Mouse (Mus musculus): ENCODE results near the gene B3gnt9. TPM values are rescaled to one million over a fixed set of nuclear protein-coding genes. Genes with fewer than 3 reads are reported as not detected.

The B3gnt9 gene
- polyA plus RNA-seq, 1 experiment = 7.6 TPM

DNA sequence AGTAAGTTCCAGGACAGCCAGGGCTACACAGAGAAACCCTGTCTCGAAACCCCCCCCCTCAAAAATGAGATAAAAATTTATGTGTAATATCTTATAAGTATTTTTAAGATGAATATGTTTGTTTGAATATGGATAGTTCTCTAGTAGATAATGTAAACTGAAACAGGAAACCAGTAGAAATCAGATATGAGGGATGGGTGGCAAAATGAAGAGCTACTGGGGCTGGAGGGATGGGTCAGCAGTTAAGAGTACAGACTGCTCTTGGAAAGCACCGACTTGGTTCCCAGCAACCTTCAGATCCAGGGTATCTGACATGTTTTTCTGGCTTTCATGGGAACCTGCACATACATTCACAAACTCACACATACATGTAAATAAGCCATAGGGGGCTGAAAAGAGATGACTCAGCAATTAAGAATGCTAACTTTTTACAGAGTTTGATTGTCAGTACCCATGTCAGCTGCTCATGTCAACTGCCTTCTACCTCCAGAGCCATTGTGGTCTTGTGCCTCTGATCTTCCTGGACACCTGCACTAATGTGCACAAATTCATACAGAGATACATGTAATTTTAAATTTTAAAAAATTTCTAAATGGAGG is 47.2 kb downstream of the B3gnt9 start:
- TF ChIP-seq USF1 (IDR thresholded peaks at IDR 0.05; ENCODE audit: low read depth) = no peak
- TF ChIP-seq MYOD1 (IDR thresholded peaks at IDR 0.05; ENCODE audit: control insufficient read depth, insufficient read length, low read depth) = no peak
- TF ChIP-seq MYOG (IDR thresholded peaks at IDR 0.05; ENCODE audit: control insufficient read depth, extremely low read depth, insufficient read length) = no peak
- TF ChIP-seq FOSL1 (IDR thresholded peaks at IDR 0.05; ENCODE audit: insufficient read depth, low read length, poor library complexity, severe bottlenecking) = no peak
- TF ChIP-seq MAX (IDR thresholded peaks at IDR 0.05) = no peak
- no peak for TF ChIP-seq CTCF (IDR thresholded peaks at IDR 0.05; ENCODE audit: control insufficient read depth, insufficient read depth, insufficient read length)
- TF ChIP-seq CEBPB (IDR thresholded peaks at IDR 0.05; ENCODE audit: low read depth) = no peak
- Histone ChIP-seq H3K27me3 (ENCODE audit: control insufficient read depth, insufficient read depth, insufficient read length) (no peaks in the 10 kb centered on the region), H3K79me3 (ENCODE audit: low read depth) (peaks cover 18% of the 10 kb centered on the region), H3ac (ENCODE audit: control insufficient read depth, insufficient read length, low read depth) (no peak overlapping the region), H3K36me3 (ENCODE audit: control insufficient read depth, insufficient read depth) (peaks cover 66% of the 10 kb centered on the region), H3K79me2 (ENCODE audit: control insufficient read depth, insufficient read depth) (peaks cover 58% of the 10 kb centered on the region), H3K4me3 (ENCODE audit: insufficient read depth, poor library complexity, severe bottlenecking) (no peak overlapping the region)

DNA sequence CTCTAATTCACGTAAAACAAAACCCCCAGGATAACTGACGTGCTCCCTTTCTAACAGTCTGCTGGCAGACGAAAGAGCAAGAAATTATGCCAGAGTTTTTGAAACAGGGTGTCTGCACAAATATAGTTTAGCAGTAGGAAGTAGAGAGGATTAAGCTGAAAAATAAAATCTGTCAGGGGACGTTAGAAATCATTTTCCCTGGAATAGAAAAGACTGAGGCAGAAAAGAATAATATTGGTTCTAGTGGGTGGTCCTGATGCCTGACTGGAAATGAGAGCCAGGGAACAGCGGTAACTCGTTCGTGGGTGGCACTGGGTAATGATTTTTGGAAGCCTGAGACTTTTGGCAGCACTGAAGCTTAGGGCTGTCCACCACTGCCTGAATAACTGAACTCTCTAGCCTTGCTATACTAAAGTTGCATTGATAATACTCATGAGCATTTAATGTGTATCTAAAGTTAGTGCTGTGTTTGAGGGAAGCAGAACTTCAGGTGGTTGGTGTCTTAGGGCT is 48.1 kb downstream of the B3gnt9 start:
- Histone ChIP-seq H3K4me3 (ENCODE audit: insufficient read depth, poor library complexity, severe bottlenecking) (no peak overlapping the region), H3K79me3 (ENCODE audit: low read depth) (peaks cover 16% of the 10 kb centered on the region), H3K36me3 (ENCODE audit: control insufficient read depth, insufficient read depth) (peaks cover 76% of the 10 kb centered on the region), H3ac (ENCODE audit: control insufficient read depth, insufficient read length, low read depth) (no peak overlapping the region), H3K27me3 (ENCODE audit: control insufficient read depth, insufficient read depth, insufficient read length) (no peaks in the 10 kb centered on the region), H3K79me2 (ENCODE audit: control insufficient read depth, insufficient read depth) (peaks cover 61% of the 10 kb centered on the region)
- no peak for TF ChIP-seq MAX (IDR thresholded peaks at IDR 0.05)
- no peak for TF ChIP-seq FOSL1 (IDR thresholded peaks at IDR 0.05; ENCODE audit: insufficient read depth, low read length, poor library complexity, severe bottlenecking)
- no peak for TF ChIP-seq MYOD1 (IDR thresholded peaks at IDR 0.05; ENCODE audit: control insufficient read depth, insufficient read length, low read depth)
- TF ChIP-seq USF1 (IDR thresholded peaks at IDR 0.05; ENCODE audit: low read depth) = no peak
- TF ChIP-seq MYOG (IDR thresholded peaks at IDR 0.05; ENCODE audit: control insufficient read depth, extremely low read depth, insufficient read length) = no peak
- no peak for TF ChIP-seq CTCF (IDR thresholded peaks at IDR 0.05; ENCODE audit: control insufficient read depth, insufficient read depth, insufficient read length)
- no peak for TF ChIP-seq CEBPB (IDR thresholded peaks at IDR 0.05; ENCODE audit: low read depth)

DNA sequence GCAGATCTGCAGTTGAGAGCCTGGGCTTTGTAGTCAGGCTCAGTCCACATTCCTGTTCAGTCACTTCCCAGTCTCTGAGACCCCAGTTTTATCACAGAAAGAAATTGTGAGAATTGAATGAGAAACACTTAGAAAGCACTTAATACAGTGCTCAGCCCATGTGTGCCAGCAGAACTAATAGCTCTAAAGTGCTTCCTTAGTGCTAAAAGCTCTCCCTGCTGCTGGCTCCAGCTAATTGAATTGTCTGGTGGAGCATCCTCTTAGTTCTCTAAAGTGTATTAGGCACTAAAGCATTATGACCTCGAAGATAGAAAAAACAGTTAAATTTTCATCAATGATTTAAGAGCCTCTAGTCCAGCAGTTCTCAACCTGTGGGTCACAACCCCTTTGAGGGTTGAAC is 49.2 kb downstream of the B3gnt9 start:
- H3K36me3 ChIP-seq (ENCODE audit: control insufficient read depth, insufficient read depth) = peaks cover 70% of the 10 kb centered on the region
- no peak overlapping the region for H3ac ChIP-seq (ENCODE audit: control insufficient read depth, insufficient read length, low read depth)
- no peaks in the 10 kb centered on the region for H3K27me3 ChIP-seq (ENCODE audit: control insufficient read depth, insufficient read depth, insufficient read length)
- H3K4me3 ChIP-seq (ENCODE audit: insufficient read depth, poor library complexity, severe bottlenecking) = no peak overlapping the region
- H3K79me3 ChIP-seq (ENCODE audit: low read depth) = peaks cover 9% of the 10 kb centered on the region
- TF ChIP-seq FOSL1 (IDR thresholded peaks at IDR 0.05; ENCODE audit: insufficient read depth, low read length, poor library complexity, severe bottlenecking) = no peak
- no peak for TF ChIP-seq CEBPB (IDR thresholded peaks at IDR 0.05; ENCODE audit: low read depth)
- no peak for TF ChIP-seq MYOD1 (IDR thresholded peaks at IDR 0.05; ENCODE audit: control insufficient read depth, insufficient read length, low read depth)
- no peak for TF ChIP-seq CTCF (IDR thresholded peaks at IDR 0.05; ENCODE audit: control insufficient read depth, insufficient read depth, insufficient read length)
- TF ChIP-seq MYOG (IDR thresholded peaks at IDR 0.05; ENCODE audit: control insufficient read depth, extremely low read depth, insufficient read length) = no peak
- TF ChIP-seq USF1 (IDR thresholded peaks at IDR 0.05; ENCODE audit: low read depth) = no peak
- no peak for TF ChIP-seq MAX (IDR thresholded peaks at IDR 0.05)
- peaks cover 54% of the 10 kb centered on the region for H3K79me2 ChIP-seq (ENCODE audit: control insufficient read depth, insufficient read depth)

Other genes with a start within 250 kb of the B3gnt9 start
- not detected for gene Ces3a, start 206.6 kb downstream of the B3gnt9 start, polyA plus RNA-seq (2012; fragmentation: generic; extraction: Trizol)
- gene Ces3b, start 171.4 kb downstream of the B3gnt9 start, polyA plus RNA-seq (2012; fragmentation: generic; extraction: Trizol) = not detected
- not detected for gene Ces4a, start 123.4 kb downstream of the B3gnt9 start, polyA plus RNA-seq (2012; fragmentation: generic; extraction: Trizol)
- gene Cbfb, start 84.5 kb downstream of the B3gnt9 start, polyA plus RNA-seq (2012; fragmentation: generic; extraction: Trizol) = 39.9 TPM
- gene D230025D16Rik, start 30.0 kb downstream of the B3gnt9 start, polyA plus RNA-seq (2012; fragmentation: generic; extraction: Trizol) = 11.4 TPM
- gene Tradd, start 9.5 kb upstream of the B3gnt9 start, polyA plus RNA-seq (2012; fragmentation: generic; extraction: Trizol) = 27.3 TPM
- 7.6 TPM for gene Fbxl8, start 9.5 kb upstream of the B3gnt9 start, polyA plus RNA-seq (2012; fragmentation: generic; extraction: Trizol)
- gene Hsf4, start 14.6 kb upstream of the B3gnt9 start, polyA plus RNA-seq (2012; fragmentation: generic; extraction: Trizol) = 3.4 TPM
- gene Nol3, start 21.0 kb upstream of the B3gnt9 start, polyA plus RNA-seq (2012; fragmentation: generic; extraction: Trizol) = 9.8 TPM
- 6.0 TPM for gene 4931428F04Rik, start 34.7 kb upstream of the B3gnt9 start, polyA plus RNA-seq (2012; fragmentation: generic; extraction: Trizol)
- 0.97 TPM for gene Exoc3l, start 40.9 kb upstream of the B3gnt9 start, polyA plus RNA-seq (2012; fragmentation: generic; extraction: Trizol)
- gene E2f4, start 42.5 kb upstream of the B3gnt9 start, polyA plus RNA-seq (2012; fragmentation: generic; extraction: Trizol) = 59.5 TPM
- 0.50 TPM for gene Elmo3, start 50.4 kb upstream of the B3gnt9 start, polyA plus RNA-seq (2012; fragmentation: generic; extraction: Trizol)
- gene Lrrc29, start 71.1 kb upstream of the B3gnt9 start, polyA plus RNA-seq (2012; fragmentation: generic; extraction: Trizol) = 0.69 TPM
- 122 TPM for gene Tmem208, start 71.2 kb upstream of the B3gnt9 start, polyA plus RNA-seq (2012; fragmentation: generic; extraction: Trizol)
- gene Fhod1, start 92.8 kb upstream of the B3gnt9 start, polyA plus RNA-seq (2012; fragmentation: generic; extraction: Trizol) = 30.7 TPM
- 6.6 TPM for gene Slc9a5, start 93.7 kb upstream of the B3gnt9 start, polyA plus RNA-seq (2012; fragmentation: generic; extraction: Trizol)
- gene Plekhg4, start 118.1 kb upstream of the B3gnt9 start, polyA plus RNA-seq (2012; fragmentation: generic; extraction: Trizol) = 2.0 TPM
- gene Kctd19, start 158.3 kb upstream of the B3gnt9 start, polyA plus RNA-seq (2012; fragmentation: generic; extraction: Trizol) = 0.01 TPM
- gene Lrrc36, start 158.4 kb upstream of the B3gnt9 start, polyA plus RNA-seq (2012; fragmentation: generic; extraction: Trizol) = not detected
- 219 TPM for gene Tppp3, start 216.4 kb upstream of the B3gnt9 start, polyA plus RNA-seq (2012; fragmentation: generic; extraction: Trizol)
- gene Zdhhc1, start 241.7 kb upstream of the B3gnt9 start, polyA plus RNA-seq (2012; fragmentation: generic; extraction: Trizol) = 8.8 TPM